Mouse (Mus musculus): ENCODE measurements around the gene Gm10663.

Gene Gm10663

GRCm38 (mm10) chr8:65074733-65075132, at the start of gene Gm10663:
Gene Gm10663, plus strand, starts transcription at chr8:65075033.
- DNase-seq (ENCODE audit: low spot score in 2 of 2): no peak

- no peak for DNase-seq (ENCODE audit: low spot score in 2 of 2)
Observed at GRCm38 (mm10) chr8:65028959-65029686, 45.7 kb upstream of the Gm10663 start.

GRCm38 (mm10) chr8:65029776-65030175, 45.1 kb upstream of the Gm10663 start:
- DNase-seq (ENCODE audit: low spot score in 2 of 2): no peak

- no peak for DNase-seq (ENCODE audit: low spot score in 2 of 2)
Observed at GRCm38 (mm10) chr8:65030735-65031485, 43.9 kb upstream of the Gm10663 start.

DNA sequence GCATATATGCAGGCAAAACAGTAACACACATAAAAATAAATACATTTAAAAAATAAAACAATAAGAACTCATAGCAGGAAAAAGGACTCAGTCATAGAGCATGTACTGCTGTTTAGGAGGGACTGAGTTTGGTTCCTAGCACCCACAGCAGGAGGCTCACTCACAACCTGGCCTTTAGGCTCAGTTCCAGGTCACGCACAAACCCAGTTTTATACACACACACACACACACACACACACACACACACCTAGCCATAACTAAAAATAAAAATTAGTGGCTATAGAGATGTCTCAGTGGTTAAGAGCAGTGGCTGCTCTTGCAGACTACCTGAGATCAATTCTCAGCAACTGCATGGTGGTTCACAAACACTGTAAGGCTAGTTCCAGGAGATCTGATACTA, 42.7 kb upstream of the Gm10663 start:
- no peak for DNase-seq (ENCODE audit: low spot score in 2 of 2)

GRCm38 (mm10) chr8:65033056-65033455, 41.8 kb upstream of the Gm10663 start:
- DNase-seq (ENCODE audit: low spot score in 2 of 2): no peak

DNA sequence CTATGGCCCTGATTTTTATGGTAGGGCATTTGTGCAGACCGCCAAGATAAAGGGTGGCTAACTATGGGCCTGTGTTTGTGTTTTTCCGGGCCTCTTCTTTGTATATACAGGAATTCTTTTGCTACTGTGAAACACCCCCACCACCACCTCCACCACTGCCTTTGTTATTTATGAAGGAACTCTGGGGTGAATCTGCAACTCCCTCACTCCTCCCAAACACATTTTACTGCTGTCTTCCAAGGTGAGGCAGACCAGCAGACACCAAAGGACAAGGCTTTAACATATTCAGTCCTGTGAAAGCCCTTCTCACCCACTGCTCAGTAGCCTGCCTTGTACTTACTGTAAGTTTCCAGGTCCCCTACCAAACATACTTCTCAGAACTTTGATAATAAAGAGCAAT, 40.7 kb upstream of the Gm10663 start:
- DNase-seq (ENCODE audit: low spot score in 2 of 2): no peak

DNA sequence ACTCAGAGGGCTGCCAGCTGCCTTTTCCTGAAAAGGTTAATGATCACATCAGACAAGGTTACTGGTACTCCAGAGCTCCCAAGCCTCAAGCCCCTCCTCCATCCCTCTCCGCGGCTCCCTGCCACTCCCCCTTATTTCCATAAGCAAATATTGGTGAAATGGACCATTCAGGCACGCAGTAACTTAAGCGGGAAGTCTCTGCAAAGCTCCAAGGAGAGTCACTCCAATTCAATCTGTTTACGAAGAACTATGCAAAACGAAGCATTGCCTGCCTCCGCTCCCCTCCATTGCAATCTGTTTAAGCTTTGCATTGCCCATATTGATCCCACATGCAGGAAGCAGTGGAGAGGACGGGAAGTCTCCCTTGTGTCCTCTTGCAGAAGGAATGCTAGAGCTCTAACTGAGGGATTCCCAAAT, 37.7 kb upstream of the Gm10663 start, which contains the start of gene Apela:
Apela (minus strand) TSS at position 220 of the 417 bp plus-strand sequence.
- no peak for DNase-seq (ENCODE audit: low spot score in 2 of 2)

DNA sequence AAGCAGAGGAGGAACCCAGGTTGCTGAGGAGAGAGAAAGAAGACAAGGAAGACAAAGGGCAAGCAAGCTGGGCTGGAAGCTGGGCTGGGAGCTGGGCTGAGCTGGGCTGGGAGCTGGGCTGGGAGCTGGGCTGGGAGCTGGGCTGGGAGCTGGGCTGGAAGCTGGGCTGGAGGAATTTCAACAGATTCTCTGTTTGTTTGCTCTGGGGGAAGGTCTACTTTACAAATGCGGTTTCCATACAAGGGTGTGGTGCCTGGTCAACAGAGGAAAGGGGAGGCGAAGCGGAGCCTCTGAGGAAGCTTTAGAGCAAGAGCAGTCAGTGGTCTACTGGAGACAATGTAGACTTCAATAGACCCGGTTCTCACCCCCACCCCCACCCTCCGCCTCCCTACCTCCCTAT, 28.3 kb upstream of the Gm10663 start:
- DNase-seq (ENCODE audit: low spot score in 2 of 2): no peak

DNA sequence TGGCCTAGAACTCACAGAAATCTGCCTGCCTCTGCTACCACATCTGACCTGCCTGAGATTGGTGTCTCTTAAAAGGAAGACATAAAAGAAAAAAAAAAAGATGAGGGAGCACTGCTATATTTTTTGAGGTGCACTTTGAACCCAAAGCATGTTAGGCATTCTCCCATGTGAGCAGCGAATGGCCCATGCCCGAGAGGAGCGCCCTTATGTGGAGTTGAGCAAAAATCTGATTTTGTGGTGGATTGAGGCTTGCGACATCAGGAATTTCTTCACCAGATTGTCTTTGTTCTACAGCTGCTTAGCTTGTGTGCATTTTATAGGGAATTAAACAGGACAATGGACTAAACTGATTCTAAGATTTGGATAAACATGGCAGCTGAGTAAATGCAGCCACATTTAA, 27.6 kb upstream of the Gm10663 start:
- no peak for DNase-seq (ENCODE audit: low spot score in 2 of 2)

DNA sequence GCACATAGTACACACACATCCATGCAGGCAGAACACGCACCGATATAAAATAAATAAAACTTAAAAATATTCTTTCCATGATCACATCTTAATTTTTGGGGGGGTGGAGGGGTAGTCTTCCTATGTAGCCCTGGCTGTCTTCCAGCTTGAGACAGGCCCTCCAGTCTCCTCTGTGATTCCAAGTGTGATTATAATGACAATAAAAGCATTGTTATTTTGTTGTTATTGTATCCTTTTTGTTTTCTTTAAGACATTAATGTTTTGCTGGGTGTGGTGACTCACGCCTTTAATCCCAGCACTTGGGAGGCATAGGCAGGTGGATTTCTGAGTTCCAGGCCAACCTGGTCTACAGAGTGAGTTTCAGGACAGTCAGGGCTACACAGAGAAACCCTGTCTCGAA, 27.0 kb upstream of the Gm10663 start:
- no peak for DNase-seq (ENCODE audit: low spot score in 2 of 2)

DNA sequence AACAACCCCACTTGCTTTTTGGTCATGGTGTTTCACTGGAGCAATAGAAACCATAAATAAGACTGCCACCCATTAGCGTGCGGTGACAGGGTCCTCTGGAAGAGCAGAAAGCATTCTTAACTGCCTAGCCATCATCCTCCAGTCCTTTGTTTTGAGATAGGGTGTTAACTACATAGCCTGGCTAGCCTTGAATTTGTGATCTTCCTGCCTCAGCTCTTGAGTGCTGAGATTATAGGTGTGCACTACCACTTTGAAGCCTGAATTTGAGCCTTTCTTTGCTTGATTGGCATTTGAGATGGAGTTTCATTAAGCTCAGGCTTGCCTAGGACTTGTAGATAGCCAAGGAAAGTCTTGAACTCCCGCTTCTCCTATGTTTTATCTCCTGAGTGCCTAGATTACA, 21.3 kb upstream of the Gm10663 start:
- DNase-seq (ENCODE audit: low spot score in 2 of 2): no peak

DNA sequence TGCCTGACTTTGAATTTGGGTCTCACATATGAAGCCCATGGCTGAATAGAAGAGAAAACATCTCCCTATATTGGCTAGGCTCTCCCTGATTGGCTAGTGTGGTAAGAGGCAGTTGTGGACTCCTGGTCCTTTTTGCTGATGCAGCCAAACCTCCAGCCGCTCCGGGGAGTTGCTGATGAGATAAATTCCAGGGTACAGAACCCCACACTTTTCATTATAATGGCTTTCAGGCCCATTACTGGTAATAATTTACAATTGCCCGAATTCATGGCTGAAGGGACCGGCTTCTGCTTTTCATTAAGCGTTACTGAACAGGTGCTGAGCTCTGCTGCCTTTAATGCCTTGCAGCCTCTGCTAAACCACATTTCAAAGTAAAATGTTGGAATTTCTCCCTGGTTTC, 20.9 kb upstream of the Gm10663 start:
- DNase-seq (ENCODE audit: low spot score in 2 of 2): no peak

- DNase-seq (ENCODE audit: low spot score in 2 of 2): no peak
Observed at GRCm38 (mm10) chr8:65056722-65057121, 18.1 kb upstream of the Gm10663 start.

DNA sequence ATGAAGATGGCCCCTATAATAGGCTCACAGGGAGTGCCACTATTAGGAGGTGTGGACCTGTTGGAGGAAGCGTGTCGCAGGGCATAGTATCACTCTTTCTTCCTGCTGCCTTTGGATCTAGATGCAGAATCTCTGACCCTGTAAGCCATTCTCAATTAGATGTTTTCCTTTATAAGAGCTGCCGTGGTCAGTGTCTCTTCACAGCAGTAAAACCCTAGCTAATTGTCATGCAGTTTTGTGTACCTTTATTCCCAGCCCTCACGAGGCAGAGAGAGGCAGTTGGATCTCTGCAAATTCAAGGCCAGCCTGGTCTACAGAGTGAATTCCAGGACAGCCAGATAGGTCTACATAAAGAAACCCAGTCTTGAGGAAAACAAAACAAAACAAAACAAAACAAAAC, 12.6 kb upstream of the Gm10663 start:
- DNase-seq (ENCODE audit: low spot score in 2 of 2): no peak

- DNase-seq (ENCODE audit: low spot score in 2 of 2): no peak
Observed at GRCm38 (mm10) chr8:65064071-65064470, 10.8 kb upstream of the Gm10663 start.

DNA sequence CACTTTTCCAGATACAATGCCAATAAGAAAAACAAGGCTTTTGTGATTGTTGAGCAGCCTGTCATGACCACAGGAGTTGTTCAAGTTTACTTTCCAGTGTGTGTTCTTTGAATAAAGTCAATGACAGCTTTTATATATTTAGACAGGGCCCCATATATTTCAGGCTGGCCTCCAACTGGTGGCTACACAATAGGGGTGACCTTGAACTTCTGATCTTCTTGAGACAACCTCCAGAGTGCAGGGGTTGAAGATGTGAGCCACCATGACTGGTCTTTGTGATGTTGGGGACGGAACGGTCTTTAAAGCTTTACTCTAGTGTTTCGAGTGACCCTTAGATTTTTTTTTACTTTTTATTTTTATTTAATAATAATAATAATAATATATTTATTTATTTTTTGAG, 9.2 kb upstream of the Gm10663 start:
- DNase-seq (ENCODE audit: low spot score in 2 of 2): no peak

DNA sequence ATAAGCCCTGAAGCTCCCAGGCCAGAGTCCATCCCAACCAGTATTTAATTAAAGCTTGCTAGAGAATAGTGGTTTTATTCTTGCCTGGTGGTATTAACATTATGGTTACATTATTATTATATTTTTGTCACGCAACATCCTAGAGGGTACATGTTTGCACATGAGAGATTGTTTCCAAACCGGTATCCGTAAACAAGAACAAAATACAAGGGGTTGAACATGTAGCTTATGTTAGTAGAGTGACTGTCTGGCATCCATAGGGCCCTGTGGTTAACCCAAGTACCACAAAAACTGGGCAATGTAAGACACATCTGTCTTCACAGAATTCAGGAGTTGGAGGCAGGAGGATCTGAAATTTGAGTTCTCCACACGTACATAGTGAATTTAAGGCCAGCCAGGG, 7.8 kb upstream of the Gm10663 start:
- DNase-seq (ENCODE audit: low spot score in 2 of 2): no peak

- no peak for DNase-seq (ENCODE audit: low spot score in 2 of 2)
Observed at GRCm38 (mm10) chr8:65067694-65068472, 7.0 kb upstream of the Gm10663 start.

GRCm38 (mm10) chr8:65068473-65068819, 6.4 kb upstream of the Gm10663 start:
- DNase-seq (ENCODE audit: low spot score in 2 of 2): no peak

DNA sequence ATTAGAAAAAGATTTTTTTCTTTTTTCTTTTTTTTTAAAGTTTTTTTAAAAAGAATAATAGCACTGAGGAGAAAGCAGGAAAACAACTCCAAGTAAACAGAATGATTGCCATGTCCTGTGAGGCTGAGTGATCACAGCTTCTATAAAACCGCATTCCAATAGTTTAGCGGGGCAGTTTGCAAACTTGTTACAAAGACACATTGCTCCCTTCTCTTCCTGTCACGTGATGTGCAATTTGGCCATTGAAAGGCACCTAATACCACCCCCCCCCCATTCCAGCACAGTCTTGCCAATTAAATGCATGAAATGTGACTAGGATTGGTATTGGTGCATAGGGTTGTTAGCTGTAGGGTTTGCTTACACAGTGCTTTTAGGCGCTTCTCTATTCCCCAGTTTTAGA, 3.8 kb upstream of the Gm10663 start:
- no peak for DNase-seq (ENCODE audit: low spot score in 2 of 2)

GRCm38 (mm10) chr8:65080731-65081130, 5.9 kb downstream of the Gm10663 start:
- DNase-seq (ENCODE audit: low spot score in 2 of 2): no peak

DNA sequence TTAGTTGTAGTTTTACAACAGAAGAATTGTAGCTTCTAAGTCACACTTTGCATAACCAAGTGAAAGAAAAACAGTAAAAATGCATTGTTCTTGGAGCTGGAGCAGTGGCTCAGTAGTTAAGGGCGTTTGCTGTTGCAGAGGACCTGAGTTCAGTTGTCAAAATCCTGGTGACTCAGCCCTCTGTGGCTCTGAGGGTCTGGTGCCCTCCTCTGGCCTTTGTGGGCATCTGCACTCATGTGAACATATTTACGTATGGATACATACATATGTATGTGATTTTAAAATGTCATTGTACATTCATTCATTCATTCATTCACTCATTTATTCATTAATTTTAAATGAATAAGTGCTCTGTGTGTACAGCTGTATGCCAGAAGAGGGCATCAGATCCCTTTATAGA, 10.8 kb downstream of the Gm10663 start:
- no peak for DNase-seq (ENCODE audit: low spot score in 2 of 2)

Measured in urinary bladder, postnatal 4 days (tissue).